Mouse (Mus musculus) layer of hippocampus, adult 9-10 months (tissue): ENCODE data around the gene Siah2.

Experiments used
- DNase-seq: peaks from one replicate; pipeline ENCODE4 v3.0.0; 2022; ENCODE audit warnings: low spot score

Gene Siah2

DNA sequence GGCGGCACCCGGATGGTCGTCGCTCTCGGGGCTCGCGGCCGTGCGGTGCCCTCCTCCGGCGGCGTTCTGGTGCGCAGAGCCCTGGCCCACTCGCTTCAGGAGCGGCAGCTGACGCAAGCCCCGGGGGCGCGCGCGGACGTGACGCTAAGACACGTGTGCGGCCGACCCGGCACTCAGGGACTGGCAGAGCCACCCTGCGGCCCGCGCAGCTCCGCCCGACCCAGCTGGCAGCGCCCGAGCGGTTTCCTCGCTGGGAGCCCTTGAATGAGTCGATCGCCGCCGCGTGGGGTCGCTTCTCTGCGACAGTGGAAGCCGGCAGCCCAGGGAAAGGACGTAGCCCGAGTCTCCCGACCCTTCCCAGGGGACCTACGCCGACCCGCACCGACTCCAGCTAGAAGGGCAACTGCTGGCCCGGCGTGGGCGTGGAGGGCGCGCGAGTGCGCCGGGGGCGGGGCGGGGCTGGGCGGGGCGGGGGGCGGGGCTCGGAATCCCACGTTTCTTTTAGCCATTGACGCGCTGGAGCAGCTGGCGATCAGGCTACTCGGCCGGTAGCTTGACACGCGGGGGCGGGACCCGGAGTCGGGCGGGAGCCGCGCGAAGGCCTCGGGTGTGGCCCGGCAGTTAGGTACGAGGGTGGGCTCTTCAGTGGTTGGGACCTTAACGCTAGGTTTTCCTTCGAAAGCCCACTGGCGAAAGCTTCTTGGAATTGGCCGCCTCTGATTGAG is at the start of gene Siah2:
Siah2 (minus strand) TSS at position 404 of the 725 bp plus-strand sequence.
- peak; percentile 79 for DNase-seq

DNA sequence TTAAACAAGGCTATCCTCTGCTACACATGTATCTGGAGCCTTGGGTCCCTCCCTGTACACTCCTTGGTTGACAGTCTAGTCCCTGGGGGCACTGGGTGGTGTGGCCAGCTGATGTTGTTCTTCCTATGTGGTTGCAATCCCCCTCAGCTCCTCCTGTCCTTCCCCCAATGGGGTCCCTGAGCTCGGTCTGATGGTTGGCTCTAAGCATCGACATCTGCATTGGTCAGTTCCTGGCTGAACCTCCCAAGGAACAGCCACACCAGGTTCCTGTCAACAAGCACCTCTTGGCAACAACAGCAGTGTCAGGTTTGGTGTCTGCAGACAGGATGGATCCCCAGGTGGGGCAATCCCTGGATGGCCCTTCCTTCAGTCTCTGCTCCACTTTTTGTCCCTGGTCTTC is 47.3 kb upstream of the Siah2 start:
- no peak for DNase-seq

DNA sequence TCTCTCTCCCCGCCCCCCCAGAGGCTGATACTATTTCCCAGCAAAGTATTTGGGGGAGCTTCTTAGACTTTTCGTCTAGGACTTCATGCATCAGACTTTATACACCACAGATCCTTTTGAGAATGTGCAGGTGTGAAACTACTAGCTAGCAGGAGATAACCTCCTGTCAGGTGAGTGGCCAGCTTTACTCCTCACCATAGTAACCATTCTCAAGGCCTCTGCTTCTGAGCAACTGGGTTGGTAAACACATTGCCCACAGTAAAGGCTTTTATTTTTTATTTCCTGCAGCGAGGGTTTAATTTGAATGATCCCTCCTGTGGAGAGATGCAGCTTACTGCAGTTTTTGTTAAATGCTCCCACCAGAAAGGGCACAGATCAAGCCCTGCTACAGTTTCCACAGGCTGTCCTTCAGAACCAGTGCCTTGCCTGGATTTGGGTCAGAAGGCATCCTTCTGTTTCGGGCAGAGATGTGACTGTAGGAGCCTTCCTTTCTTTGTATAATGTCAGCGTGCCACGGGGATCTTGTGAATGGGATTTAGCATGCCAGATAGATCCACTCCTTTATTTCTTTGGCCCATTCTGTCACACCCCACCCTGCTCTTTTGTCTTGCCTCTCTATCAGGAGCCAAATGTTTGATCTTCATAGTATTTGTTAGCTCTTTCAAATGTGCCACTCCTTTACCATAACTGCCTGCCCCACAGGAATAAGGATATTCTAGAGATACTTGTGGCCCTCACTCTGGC is 46.3 kb upstream of the Siah2 start:
- DNase-seq: no peak

DNA sequence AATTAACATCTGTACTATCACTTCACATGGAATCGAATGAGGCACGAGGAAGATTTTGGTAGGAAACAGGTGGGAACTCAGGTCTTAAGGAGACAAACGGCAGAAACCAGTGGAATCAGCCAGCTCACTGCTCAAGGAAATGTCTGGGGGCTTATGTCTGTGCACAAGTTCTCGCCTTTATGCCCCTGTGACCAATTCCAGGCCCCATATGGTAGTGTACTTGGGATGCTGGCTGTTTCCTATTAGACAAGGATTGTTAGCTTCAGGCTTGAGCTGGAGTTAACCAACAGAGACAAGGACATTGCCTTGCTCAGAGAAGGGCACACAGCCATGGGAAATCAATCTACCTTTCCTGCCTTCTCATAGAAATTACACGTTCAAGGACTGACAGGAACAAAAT is 39.3 kb upstream of the Siah2 start:
- no peak for DNase-seq

DNA sequence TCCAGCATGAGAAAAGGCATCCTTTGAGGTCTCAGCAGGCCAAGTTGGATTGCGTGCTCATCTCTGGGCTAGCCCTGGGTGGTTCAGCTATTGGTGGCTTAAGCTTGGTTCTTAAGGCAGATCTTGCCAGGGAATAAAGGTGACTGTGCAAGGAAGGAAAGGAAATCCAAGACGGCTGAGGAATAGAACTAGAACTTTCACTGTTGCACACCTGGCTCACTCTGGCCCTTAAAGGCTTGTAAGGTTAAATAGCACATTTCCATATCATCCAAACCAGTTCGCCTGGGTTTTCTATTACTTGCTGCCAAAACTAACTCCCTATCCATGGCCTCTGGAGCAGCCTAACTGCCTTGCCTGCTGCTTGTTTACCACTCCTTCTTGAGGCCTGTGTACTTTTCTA is 38.4 kb upstream of the Siah2 start:
- DNase-seq: no peak

DNA sequence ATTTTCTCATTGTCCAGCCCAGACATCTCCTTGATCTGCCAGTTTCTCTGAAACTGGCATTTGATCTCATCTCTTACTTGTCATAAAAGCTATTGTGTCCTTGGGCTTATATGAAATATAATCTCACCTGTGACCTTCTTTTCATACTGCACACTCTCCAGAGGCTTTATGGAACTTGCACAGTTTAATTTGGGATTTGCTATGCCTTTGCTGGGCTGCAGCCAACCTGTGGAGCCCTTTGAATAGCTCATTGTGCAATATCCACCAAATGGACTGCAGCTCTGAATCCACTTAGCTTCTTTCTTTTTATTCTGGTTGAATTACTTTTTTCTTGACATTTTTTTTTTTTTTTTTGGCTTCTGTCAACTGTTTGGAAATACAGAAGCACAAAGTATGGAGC is 37.3 kb upstream of the Siah2 start:
- no peak for DNase-seq

DNA sequence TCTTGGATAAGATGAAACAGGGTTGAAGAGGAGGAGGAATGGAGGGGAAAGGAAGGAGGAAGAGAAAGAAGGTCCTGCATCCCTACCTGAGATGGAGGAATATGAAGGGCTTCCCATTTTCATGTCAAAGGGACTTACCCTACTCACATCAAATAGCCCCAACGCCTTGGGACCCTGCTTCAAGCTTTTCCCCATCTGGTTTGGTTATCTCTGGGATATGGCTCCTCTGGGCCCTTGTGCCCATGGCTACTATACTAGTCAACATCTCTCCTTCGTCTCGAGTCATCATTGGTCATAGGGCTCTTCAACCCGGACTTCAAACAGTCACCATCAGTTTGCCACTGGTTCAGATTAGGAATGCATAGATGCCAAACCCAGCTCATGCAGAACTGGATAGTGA is 35.4 kb upstream of the Siah2 start:
- DNase-seq: no peak

DNA sequence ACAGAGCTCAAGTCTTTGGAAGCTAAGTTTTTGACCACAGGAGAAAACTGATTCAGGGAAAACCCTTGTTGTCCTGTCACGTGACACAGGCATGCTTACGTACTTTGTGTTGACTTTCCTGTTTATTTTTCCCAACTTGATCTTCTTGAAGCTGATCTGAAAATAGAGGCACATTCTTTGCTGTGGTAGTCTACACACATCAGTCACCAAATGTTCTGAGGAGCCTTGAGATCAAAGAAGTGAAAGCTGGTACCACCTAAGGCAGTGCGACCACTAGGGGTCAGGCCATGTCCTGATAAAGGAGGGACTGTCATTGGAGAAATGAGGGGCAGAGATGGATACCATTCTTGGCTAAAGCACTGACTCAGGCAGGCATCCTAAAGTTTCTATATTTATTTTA is 34.8 kb upstream of the Siah2 start:
- no peak for DNase-seq

DNA sequence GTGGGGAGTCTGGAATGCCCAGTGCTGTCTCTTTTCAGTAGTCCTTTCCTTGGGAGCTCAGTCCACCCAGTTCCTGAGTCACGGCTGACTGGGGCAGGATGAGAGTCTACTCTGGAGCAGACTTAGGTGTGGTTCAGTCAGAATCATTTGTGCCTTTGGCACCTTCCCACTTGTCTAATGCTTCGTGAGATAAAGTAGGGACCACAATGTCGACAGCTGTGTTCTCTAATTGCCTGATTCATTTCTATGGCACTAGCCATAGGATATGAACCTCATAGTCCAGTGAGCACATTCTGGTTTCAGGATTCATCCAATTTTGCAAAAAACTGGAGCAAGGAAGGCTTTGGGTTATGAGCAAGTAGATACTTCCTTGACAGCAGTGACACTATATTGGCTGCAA is 34.2 kb upstream of the Siah2 start:
- DNase-seq: no peak

DNA sequence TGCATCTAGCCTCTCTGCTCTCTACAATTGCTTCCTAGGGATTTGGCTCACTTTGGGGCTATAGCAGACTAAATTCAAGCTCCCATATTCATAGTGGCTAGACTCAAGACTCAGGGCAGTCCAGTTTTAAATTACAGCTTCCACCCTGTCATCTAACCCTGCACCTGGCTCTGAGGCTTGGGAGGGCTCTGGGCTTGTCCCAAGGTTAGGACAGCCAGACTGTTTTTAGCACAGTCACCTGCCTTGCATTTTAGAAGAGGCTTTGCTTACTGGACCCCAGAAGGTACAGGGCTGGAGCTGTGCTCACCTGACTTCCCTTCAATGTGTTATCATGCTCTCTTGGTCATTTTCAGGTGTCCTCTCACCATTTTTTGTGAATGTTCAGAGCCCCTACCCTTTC is 32.6 kb upstream of the Siah2 start:
- no peak for DNase-seq

DNA sequence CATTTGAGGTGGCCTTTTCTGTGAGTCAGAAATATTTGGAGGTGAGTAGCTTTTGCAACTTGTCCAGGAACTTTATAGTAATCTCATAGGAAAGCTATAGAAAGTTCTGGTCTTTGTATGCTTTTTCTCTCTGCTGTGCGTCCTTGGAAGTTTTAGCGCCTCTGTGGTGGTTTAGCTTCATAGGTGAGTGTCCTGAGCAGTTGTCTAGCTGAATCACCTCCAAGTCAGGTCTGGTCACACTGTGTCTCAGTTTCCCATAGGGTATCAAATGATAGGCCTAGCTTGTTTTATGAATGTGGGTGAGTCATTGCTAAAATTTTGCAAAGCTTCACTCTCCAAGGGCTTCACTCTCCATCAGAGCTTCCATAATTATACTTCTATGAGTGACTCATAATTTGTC is 31.5 kb upstream of the Siah2 start:
- no peak for DNase-seq

DNA sequence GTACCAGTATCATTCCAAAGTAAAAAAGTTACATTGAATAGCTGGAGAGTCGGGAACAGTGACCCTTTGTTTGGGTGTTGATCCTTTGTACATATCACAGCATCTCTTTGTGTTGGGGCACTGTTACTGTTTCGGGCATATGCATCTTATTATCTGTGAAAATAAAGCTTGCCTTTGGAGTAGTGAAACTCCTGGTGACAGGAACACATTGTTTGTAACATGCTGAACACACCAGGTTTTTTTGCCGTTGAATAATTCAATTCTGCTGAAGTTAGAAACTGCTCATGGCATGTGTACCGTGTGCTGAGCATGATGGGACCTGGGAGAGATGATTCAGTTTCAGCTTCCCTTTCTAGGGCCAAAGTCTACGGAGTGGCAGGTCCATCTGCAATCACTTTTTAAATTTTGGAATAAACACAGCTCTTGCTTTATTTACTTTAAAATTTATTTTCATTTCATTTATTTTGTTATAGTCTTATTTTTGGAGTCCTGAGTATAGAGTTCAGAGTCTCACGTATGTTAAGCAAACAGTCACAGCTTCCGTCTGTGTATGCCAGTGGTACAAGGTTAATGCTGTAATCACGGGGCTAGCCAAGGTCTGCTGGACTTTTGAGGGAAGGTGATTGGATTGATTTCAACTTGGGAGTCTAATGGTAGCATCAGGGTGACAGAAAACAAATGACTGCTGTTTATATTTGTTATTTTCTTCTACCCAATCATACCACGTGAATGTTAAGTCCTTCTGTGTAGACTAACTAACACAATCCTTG is 27.4 kb upstream of the Siah2 start:
- DNase-seq: peak; percentile 10

DNA sequence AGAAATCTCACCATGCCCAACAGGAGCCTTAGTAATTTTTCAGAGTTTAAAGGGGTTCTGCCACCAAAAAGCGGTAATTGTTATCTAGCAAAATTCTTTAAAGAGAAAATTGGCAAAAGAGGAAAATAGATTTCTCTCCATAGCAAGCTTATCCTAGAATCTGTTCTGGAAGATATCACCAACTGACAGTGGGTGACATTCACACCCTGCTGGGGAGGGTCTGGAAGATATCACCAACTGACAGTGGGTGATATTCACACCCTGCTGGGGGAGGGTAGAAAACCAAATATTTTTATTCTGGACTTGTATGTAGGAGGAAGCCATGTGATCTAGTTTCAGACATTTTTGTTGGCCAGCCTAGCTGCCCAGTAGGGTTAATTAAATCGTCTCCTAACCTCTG is 24.5 kb upstream of the Siah2 start:
- DNase-seq: no peak

DNA sequence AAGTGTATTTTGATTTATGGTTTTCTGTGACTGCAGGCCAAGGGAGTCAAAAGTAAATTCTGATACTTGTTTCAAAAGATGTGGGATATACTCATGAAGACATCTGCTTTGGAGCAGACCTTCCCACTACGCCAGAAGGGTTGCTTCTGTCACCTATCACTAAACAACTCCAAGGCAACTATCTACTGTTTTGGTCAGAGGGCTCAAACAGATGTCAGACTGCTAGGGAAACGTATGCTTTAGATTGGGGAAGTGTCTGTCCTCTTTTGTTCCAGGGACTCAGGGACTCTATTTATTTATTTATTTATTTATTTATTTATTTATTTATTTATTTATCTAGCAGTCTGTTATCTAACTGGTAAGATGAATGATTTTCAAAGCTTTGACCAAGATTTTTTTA is 22.6 kb upstream of the Siah2 start:
- DNase-seq: no peak

DNA sequence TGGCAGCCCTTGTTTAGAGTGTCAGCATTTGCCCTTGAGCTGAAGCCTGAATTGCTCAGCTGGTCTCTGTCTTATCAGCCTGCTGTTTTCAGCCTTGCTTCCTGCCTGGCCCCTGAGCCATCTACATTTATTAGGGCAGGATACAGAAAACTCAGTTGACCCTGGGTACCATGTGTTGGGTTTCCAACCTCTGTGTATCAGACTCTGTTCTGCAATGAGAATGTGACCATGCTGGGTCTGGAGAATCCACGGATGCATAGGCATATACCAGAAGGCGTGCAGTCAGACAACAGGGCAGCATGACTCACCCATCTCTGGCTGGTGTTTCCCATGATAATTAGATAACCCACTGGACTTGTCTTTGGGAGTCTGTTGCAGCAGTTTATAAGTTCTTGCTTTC is 21.8 kb upstream of the Siah2 start:
- DNase-seq: no peak

DNA sequence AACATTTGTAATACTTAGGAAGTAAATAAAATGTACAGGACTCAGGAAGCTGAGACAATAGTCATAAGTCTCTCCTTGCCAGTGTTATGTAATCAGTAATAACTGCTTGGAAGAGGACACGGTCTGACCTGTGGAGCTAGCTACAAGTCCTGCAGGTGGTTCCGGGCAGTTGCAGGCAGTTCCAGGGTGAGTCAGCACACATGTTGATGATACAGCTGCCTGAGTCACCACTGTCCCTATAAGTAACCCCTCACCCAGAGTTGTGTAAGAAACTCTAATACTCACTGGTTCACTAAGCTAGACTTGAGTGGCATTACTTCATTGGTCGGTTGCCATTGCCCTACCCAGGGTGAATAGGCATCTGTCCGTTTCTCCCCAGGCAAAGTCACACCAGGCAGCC is 21.0 kb upstream of the Siah2 start:
- DNase-seq: no peak

DNA sequence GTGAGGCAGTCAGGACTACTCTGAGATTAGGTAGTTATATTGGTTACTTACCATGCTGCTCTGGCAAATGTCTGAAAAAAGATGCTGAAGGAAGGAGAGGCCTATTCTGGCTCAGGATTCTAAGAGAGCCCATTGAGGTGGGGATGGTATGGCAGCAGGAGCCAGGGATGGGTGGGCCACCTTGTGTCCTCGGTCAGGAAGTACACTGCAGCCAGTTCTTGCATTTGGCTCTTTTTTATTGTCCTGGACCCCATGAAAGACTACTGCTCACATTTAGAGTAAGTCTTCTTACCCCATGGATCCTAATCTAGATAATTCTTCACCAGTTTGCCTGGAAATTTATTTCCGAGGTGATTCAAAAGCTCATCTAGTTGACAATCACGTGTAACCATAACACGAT is 12.3 kb upstream of the Siah2 start:
- no peak for DNase-seq

DNA sequence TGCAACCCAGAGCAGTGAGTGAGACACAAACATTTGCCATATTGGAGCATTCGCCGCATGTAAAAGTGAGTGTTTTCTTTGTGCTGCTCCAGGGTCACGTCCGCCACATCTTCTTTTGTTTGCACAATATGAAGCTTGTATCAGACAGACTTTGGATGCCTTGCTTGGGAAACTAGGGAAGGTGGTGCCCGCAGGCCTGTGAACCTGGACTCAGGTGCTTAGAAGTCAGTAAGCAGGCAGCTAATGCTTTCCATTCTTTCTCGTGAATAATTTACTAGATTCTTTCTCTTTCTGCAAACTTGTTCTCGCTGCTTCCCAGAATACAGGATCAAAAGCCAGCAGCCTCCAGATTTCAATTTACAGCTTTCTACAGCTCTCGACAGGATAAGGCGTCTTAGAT is 11.5 kb upstream of the Siah2 start:
- DNase-seq: no peak

DNA sequence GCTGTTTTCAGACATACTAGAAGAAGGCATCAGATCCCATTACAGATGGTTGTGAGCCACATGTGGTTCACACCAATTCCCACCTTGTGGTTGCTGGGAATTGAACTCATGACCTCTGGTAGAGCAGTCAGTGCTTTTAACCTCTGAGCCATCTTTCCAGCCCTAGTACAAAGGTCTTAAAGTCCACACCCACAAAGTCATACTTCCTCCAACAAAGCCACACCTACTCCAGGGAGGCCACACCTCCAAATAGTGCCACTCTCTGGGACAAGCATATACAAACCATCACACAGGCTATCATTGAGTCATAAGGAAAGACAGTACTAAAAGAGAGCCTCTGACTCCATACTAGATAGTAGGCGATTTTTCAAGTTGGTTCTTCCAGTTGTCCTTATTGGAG is 10.1 kb upstream of the Siah2 start:
- DNase-seq: no peak

DNA sequence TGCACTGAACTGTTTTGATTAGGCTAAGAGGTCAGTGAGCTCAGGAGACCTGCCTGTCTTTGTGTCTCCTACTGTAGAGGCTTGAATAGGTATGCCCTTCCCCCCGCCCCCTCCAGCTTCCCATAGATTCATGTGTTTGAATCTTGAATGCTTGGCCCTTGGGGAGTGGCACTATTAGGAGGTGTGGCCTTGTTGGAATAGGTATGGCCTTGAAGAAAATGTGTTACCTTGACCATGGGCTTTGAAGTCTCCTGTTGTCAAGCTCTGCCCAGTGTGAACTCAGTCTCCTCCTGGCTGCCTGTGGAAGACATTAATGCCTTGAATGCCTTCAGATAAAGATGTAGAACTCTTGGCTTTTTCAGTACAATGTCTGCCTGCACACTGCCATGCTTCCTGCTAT is 9.2 kb upstream of the Siah2 start:
- no peak for DNase-seq

DNA sequence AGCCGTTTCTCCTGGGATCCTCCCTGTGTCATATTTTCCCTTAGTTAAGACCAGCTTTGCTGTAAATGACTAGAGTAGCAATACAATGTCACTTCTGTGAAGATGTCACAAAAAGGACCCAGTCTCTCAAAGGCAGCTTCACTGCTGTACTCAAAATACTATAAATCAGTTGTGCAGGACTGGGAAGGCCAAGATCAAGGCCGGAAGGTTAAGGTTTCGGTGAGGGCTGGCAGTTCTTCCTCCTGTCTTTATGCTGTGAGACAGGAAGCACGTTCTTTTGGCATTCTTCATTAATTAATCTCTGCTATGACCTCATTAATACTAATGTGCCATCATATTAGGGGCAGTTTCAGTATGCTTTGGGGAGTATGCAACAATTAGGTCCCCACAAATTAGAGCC is 5.7 kb upstream of the Siah2 start:
- no peak for DNase-seq

DNA sequence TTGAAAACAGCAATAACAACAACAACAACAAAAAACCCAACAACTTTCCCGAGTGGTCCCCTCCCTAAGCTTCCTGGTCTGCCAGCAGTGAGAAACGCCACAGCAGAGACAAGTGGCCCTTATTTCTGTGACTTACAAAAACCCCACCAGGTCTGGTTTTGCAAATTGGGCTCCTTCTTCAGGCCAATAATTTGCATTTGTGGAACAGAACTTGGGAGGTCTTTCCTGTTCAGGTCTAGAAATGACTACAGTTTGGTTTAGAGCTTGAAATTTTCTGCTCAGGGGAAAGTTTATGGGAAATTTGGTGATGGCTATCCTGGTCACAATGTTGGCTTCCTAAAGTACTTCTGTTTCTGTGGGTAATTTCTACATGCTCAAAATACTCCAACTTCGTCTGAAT is 4.6 kb upstream of the Siah2 start:
- DNase-seq: no peak

DNA sequence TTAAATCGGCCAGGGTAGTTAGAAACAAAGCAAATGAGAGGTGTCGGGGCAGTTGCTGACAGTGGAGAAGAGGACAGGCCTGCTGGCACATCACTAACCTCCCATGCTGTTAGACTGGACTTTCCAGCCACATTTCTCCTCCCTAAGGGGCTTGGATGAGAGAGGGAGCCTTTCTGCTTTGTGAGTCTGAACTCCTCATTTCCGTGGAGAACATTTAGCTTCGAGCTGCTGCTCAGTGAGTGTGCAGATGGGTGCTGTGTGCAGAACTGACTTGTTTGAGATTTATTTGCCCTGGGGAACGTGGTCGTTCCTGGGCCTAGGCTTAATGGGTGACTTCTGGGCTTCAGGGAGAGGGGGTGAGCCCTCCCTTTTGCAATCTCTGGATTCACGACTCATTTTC is 3.3 kb upstream of the Siah2 start:
- DNase-seq: no peak
